Mouse (Mus musculus) embryo, embryonic 11.5 days (tissue): Measurements from ENCODE around the gene Apol8.
A peak's percentile ranks its signal among the peaks of the same experiment; 100 is the strongest.
"Not testable (repeated sequence)": the region's sequence is repeated elsewhere in the genome, so short reads cannot be mapped to it uniquely, and the experiment has no call there.

ENCODE experiments used
- DNase-seq: peaks from one replicate; pipeline ENCODE4 v3.0.0-alpha.2; 2012; ENCODE audit warnings: low read depth, low spot score

Apol8 gene

GRCm38 (mm10) chr15:77752443-77752842, 4.4 kb downstream of the Apol8 start:
- DNase-seq: no peak

DNA sequence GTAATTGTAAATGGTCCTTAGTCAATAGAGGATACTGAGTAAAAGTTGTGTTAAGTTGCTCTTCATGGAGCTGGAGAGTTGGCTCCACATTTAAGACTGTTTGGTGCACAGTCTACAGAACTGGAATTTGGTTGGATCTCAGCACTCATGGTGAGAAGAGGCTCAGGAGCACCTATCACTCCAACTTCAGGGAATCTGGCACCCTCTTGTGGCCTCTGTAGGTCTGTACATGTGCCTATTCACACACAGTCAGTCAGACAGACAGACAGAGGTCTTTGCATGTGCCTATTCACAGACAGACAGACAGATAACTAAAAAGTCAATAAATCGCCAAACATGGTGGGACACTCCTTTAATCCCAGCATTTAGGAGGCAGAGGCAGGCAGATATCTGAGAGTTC, 6.3 kb downstream of the Apol8 start:
- peak; percentile 14 for DNase-seq

DNA sequence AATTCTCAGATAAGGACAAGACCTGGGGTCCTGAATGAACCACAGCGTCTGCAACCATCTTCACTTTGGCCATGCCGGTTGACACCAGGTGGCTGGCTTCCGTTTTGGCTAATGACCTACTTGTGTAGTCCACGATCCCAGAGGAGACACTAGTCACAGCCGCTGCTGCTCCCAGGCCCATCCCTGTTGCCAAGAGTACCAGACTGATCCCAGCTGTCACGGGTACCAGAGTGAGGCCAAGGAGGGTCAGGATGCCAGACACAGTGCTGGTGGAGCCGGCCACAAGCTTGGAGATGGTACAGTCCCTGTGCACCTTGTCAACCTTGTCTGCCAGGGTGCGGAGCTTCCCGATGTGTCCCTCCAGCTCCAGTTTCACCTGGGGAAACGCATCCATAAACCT, 7.1 kb downstream of the Apol8 start:
- no peak for DNase-seq

- DNase-seq: no peak
Measured at GRCm38 (mm10) chr15:77748414-77748813, 8.4 kb downstream of the Apol8 start.

DNA sequence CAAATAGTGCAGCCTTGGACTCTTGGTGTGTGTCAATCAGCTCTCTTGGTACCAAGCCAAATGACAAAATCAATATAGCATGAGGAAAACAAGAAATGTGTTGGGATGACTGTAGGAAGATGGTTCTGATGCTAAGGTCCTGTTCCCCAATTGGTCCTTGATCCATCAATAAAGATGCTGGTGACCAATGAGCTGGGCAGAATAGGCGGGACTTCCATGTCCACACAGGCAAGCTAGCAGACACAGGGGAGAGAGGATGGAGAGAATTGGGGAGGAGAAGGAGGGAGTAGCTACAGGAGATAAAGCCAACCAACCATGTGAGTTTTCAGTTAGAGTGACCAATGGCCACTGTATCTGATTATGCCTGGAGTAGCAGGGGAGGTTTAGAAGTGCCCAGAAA, 10.5 kb downstream of the Apol8 start:
- DNase-seq: no peak

DNA sequence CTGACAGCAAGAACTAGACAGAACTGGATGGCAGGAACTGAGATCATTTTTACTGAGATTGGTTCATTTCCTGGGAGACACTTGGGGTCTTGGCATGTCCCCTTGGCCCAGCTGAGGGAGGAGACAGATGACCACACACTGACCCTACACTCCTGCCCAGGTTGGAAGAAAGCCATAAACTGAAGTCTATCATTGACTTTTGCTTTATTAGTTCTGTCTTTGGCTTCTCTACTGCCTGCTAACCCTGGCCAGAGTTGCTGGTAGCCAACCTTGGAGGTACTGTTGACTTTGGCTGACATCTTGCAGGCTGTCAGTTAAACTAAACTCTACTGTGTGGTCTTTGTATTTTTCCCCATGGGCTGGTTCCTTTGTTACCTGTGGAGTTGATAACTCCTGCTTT, 11.7 kb downstream of the Apol8 start:
- DNase-seq: no peak

DNA sequence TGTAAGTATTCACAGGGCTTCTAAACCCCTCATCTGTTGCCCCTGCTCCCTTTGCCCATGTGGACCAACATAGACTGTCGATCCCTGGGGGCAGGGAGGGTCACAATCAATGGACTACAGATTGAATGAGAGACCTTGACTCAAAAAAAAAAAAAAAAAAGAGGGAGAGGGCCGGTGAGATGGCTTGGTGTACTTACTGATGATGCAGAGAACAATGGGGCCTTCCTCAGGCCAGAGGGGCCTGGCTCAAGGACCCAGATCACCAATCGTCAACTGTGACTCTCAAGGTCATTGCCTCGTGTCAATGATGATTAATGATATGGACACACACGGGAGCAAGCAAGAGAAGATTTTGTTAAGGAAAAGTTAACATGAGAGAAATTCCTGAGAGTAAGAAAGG, 12.2 kb downstream of the Apol8 start:
- no peak for DNase-seq

DNA sequence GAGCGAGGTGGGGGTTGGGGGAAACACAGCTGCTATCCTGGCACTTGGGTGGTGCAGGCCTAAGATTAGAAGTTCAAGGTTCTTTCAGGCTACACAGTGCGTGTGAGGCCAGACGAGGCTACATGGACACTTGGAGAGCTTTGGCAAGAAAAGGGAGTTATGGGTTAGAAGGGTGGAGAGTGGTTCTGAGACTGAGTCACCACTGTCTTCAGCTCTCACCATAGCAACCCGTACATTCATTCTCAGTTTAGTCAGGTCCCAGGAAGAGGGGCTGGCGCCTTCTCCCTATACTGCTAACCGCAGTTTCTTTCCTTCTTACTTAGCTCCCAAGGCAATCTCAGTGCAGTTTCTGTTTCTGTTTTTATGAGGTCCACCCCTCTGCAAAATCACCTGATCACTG, 15.2 kb downstream of the Apol8 start:
- not testable (repeated sequence) for DNase-seq

GRCm38 (mm10) chr15:77740511-77741297, 16.1 kb downstream of the Apol8 start:
- no peak for DNase-seq

- not testable (repeated sequence) for DNase-seq
Measured at GRCm38 (mm10) chr15:77733903-77734302, 22.9 kb downstream of the Apol8 start.

GRCm38 (mm10) chr15:77733380-77733779, 23.4 kb downstream of the Apol8 start:
- DNase-seq: not testable (repeated sequence)

DNA sequence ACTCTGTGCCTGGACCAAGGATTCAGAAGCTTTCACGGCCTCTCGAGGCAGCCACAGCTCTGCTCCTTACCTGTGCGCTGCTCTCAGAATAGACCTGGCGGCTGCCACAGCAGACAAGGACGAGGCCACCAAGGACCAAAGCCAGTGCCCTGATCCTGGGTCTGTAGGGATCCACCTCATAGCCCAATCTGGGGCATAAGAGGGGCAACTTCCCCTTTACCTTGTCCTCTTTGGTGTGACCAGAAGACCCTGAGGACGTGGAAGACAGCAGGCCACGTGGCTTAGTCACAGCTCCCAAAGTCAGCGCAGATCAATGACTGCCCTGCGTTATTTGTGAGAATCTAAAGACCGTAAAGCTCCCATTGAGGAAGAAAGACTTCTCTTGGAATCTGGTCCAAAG, 24.0 kb downstream of the Apol8 start:
- not testable (repeated sequence) for DNase-seq

DNA sequence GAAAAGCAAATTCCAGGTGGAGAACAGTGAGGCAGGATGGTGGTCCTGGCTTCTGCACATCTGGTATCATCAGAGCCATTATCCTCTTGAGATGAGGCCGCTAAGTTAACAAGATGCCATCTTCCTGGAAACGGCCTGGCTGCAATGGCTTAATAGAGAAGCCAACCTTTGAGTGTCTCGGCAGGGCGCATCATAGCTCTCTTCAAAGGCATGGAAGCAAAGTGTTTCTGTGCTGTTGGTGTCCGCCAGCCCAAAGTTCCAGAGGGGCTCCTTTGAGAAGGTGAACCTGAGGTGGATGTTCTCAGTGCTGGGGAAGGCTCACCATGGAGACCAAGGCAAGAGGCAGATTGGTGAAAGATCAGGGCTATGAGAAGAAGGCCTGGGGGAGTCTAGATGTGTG, 25.2 kb downstream of the Apol8 start:
- DNase-seq: no peak

- DNase-seq: not testable (repeated sequence)
Measured at GRCm38 (mm10) chr15:77728739-77729138, 28.1 kb downstream of the Apol8 start, which contains the start of gene Apol9b. TSS of gene Apol9b (plus strand) at chr15:77729039.

DNA sequence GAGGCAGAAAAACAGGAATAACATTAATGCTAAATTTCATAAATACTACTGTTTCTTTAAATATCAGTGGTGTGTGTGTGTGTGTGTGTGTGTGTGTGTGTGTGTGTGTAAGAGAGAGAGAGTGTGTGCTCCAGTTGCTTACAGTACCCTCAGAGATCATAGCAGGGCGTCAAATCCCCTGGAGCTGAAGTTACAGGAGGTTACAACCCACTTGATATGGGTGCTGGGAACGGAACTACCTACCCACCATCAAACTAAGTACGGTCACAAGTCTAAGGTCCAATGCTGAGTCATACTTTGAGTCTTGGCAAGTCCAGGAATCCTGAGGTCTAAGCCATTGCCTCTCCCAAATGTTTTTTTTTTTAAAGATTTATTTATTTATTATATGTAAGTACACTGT, 29.1 kb downstream of the Apol8 start:
- DNase-seq: not testable (repeated sequence)

DNA sequence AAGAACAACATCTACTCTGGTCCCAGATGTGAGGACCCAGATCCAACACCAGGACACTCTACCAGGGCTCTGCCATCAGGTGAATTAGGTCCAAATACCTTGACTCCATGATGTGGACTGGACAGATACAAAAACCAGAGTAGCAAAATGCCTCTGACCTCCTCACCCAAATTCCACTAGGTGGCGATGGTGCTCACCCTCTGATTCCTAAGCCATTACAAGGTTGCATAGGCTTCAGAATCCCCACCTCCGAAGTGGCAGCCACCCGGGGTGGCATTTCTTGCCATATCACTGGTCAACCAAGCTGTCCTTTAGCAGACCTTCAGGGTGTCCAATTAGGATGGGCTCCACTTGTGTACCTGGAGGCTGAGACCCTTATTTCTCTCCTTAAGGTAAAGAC, 29.7 kb downstream of the Apol8 start:
- not testable (repeated sequence) for DNase-seq

GRCm38 (mm10) chr15:77725393-77726020, 31.3 kb downstream of the Apol8 start:
- not testable (repeated sequence) for DNase-seq

DNA sequence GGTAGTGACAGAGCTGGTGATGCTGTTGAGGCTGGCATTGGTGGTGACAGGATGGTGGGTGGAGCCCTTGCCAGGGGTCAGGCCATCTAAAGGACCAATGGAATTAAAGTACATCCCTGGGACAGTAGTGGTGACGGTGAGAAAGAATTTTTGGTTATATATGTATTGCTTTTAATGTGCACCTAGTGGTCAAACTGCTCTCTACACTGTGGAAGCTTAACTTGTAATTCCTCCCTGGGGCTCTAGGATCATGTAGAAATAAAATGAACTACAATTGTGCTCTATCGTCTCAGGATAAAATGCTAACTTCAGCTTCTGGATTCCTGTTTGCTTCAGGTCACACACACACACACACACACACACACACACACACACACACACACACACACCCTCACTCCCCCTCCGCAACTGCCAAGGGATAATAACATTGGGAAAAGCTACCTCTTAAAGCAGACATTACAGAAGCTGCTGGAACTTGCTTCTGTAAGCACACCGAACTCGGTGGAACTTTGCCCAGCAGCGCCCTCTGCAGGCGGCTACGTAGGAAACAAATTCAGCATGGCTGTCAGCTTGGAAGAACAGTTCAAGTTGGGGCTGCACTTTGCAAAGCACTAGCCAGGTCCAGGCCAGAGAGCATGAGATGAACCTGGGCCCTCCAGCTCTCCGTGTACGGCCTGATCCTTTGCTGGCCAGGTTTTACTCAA, 32.4 kb downstream of the Apol8 start:
- DNase-seq: not testable (repeated sequence)

- DNase-seq: not testable (repeated sequence)
Measured at GRCm38 (mm10) chr15:77721509-77721908, 35.3 kb downstream of the Apol8 start.

DNA sequence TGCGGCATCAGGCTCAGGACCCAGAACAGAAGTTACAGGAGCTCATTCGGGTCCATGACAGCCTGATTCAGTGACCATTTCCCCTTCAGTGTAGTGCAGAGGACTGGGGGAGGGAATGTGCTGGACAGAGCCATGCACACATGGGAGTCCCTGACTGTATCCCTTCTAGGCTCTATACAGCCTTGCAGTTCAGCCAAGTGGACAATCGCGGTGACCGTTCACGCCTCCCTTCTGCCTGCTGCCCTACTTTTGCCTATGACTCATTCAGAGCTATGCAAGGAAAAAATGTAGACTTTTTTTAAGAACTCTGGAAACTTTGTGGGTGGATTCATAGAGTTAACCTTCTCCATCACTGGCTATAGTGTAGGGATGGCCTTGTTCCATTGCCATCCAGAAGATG, 38.6 kb downstream of the Apol8 start:
- not testable (repeated sequence) for DNase-seq

GRCm38 (mm10) chr15:77708936-77709335, 47.9 kb downstream of the Apol8 start:
- DNase-seq: not testable (repeated sequence)

GRCm38 (mm10) chr15:77705306-77705705, 51.5 kb downstream of the Apol8 start:
- not testable (repeated sequence) for DNase-seq
